Mouse (Mus musculus): Measurements from ENCODE around the gene Pdcd1lg2.

DNA sequence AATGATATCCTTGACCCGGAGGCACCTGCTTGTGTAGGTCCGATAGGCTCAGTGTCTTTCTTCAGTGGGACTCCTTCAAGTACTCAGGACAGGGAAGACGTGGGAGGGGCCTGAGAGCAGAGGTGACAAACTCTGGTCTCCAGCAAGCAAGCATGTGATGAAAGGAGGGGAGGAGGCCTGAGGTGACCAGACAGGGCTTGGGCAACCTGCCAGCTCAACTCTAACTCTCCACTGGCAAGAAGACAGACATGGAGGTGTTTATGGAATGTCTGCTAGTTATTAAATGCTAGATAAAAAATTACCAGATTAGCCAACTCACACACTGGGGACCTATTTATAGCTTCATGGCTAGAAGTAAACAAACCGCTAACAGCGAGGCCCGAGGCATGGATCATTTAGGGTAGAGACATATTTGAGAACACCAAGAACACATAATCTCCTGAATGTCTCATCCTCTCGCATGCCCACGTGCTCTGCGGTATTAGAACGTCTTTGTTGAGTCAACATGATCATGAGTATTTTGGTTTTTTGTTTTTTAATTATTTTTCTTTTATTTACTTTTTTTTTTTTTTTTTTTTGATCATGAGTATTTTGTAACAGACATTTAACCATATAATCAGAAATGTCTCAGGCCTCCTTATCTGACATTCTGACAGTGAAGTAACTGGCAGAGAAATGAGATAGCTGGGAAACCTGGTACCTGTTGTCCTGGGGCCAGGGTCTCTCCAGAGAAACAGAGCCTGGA, 58.4 kb downstream of the Pdcd1lg2 start:
- TF ChIP-seq MAX (IDR thresholded peaks at IDR 0.05; ENCODE audit: low read depth) (no peak), E2F4 (IDR thresholded peaks at IDR 0.05; ENCODE audit: insufficient read depth) (no peak), USF1 (IDR thresholded peaks at IDR 0.05; ENCODE audit: low read depth) (no peak), POLR2A (IDR thresholded peaks at IDR 0.05; ENCODE audit: insufficient read length, low read depth) (no peak), POLR2AphosphoS2 (IDR thresholded peaks at IDR 0.05; ENCODE audit: insufficient read length, low read depth) (no peak), REST (IDR thresholded peaks at IDR 0.05; ENCODE audit: insufficient read depth, insufficient read length) (no peak)
